Mouse (Mus musculus) limb, embryonic 13.5 days (tissue): Measurements from ENCODE around the gene Hpca. TPM values are rescaled to one million over a fixed set of nuclear protein-coding genes. Genes with fewer than 3 reads are reported as not detected.

Experiments used
- ATAC-seq: fragments of 200-750 bp; cut with Nextera tagmentation; 2 replicates; pipeline ENCODE4 v1.8.0; 2017; ENCODE audit warnings: low read depth, moderate number of reproducible peaks, moderate TSS enrichment; ENCODE audit not compliant: low FRiP score
- H3K27ac ChIP-seq: fragments of 300-500 bp; sonication (generic); 2 replicates; pipeline ENCODE4 v1.5.1; 2015; ENCODE audit warnings: inconsistent platforms, mild to moderate bottlenecking, moderate library complexity
- H3K27me3 ChIP-seq: fragments of 300-500 bp; sonication (generic); 2 replicates; pipeline ENCODE4 v1.6.1; 2015; ENCODE audit warnings: mild to moderate bottlenecking, inconsistent platforms
- H3K36me3 ChIP-seq: fragments of 300-500 bp; sonication (generic); 2 replicates; pipeline ENCODE4 v1.6.1; 2015; ENCODE audit warnings: inconsistent platforms, mild to moderate bottlenecking, moderate library complexity
- H3K4me1 ChIP-seq: fragments of 300-500 bp; sonication (generic); 2 replicates; pipeline ENCODE4 v1.6.1; 2015; ENCODE audit warnings: inconsistent platforms
- H3K4me2 ChIP-seq: fragments of 300-500 bp; sonication (generic); replicated peaks from 2 replicates; pipeline ENCODE4 v1.6.1; 2015; ENCODE audit warnings: inconsistent platforms, mild to moderate bottlenecking, moderate library complexity
- H3K4me3 ChIP-seq: fragments of 300-500 bp; sonication (generic); 2 replicates; pipeline ENCODE4 v1.5.1; 2015; ENCODE audit warnings: moderate library complexity, mild to moderate bottlenecking, inconsistent platforms
- H3K9ac ChIP-seq: fragments of 300-500 bp; sonication (generic); 2 replicates; pipeline ENCODE4 v1.6.1; 2015; ENCODE audit warnings: mild to moderate bottlenecking, inconsistent platforms
- H3K9me3 ChIP-seq: fragments of 300-500 bp; sonication (generic); 2 replicates; pipeline ENCODE4 v1.6.1; 2016; ENCODE audit warnings: inconsistent platforms
- WGBS: fragments of 180-500 bp; shearing (Covaris S2); methylation state at CpG from one replicate; pipeline ENCODE4 v1.1.7; 2015; 5-methylcytosine and 5-hydroxymethylcytosine counted together
- polyA plus RNA-seq: library from polyadenylated mRNA; unstranded; fragments of >200 nt; fragmentation: Nextera tagmentation; extraction: Ambion mirVana; gene quantifications from 2 replicates; pipeline ENCODE4 v1.2.1, GENCODE M21; 2015

Gene Hpca
- polyA plus RNA-seq: 1.2 and 1.3 TPM in 2 replicates

- peak within 1 kb of the TSS; percentile 54 for H3K9ac ChIP-seq
- WGBS: 1% methylated on average over 17 of the region's 17 CpGs
- H3K27ac ChIP-seq: no peak within 1 kb of the TSS
- H3K4me3 ChIP-seq: peak within 1 kb of the TSS; percentile 52
- H3K9me3 ChIP-seq: no peaks in the 10 kb centered on the region
- H3K4me2 ChIP-seq: peak within 1 kb of the TSS; percentile 94
- ATAC-seq: no peak
- H3K4me1 ChIP-seq: peaks cover 28% of the 10 kb centered on the region
- no peaks in the 10 kb centered on the region for H3K36me3 ChIP-seq
- H3K27me3 ChIP-seq: peaks cover 88% of the 10 kb centered on the region
Measured at GRCm38 (mm10) chr4:129121569-129122086, at the start of gene Hpca. Gene Hpca, minus strand, starts transcription at chr4:129122036.

GRCm38 (mm10) chr4:129161581-129162255, 39.9 kb upstream of the Hpca start:
- peaks cover 77% of the 10 kb centered on the region for H3K36me3 ChIP-seq
- no peaks in the 10 kb centered on the region for H3K4me1 ChIP-seq
- no peak overlapping the region for H3K4me2 ChIP-seq
- 88% methylated on average over 4 of the region's 4 CpGs for WGBS
- no peaks in the 10 kb centered on the region for H3K9me3 ChIP-seq
- no peak for ATAC-seq
- H3K9ac ChIP-seq: no peak overlapping the region
- no peak overlapping the region for H3K27ac ChIP-seq
- no peaks in the 10 kb centered on the region for H3K27me3 ChIP-seq
- H3K4me3 ChIP-seq: no peak overlapping the region

- Histone ChIP-seq H3K27ac (no peak overlapping the region), H3K27me3 (no peaks in the 10 kb centered on the region), H3K9me3 (no peaks in the 10 kb centered on the region), H3K9ac (no peak overlapping the region), H3K36me3 (peaks cover 76% of the 10 kb centered on the region), H3K4me2 (no peak overlapping the region), H3K4me1 (no peaks in the 10 kb centered on the region), H3K4me3 (no peak overlapping the region)
- no peak for ATAC-seq
- 98% methylated on average over 1 of the region's 1 CpGs for WGBS
Measured at GRCm38 (mm10) chr4:129161076-129161475, 39.2 kb upstream of the Hpca start.

GRCm38 (mm10) chr4:129158549-129158948, 36.7 kb upstream of the Hpca start:
- H3K9me3 ChIP-seq: no peaks in the 10 kb centered on the region
- peaks cover 79% of the 10 kb centered on the region for H3K36me3 ChIP-seq
- H3K4me2 ChIP-seq: no peak overlapping the region
- ATAC-seq: no peak
- no peaks in the 10 kb centered on the region for H3K27me3 ChIP-seq
- no peak overlapping the region for H3K27ac ChIP-seq
- H3K9ac ChIP-seq: no peak overlapping the region
- WGBS: 79% methylated on average over 3 of the region's 3 CpGs
- no peaks in the 10 kb centered on the region for H3K4me1 ChIP-seq
- H3K4me3 ChIP-seq: no peak overlapping the region

- H3K36me3 ChIP-seq: peaks cover 83% of the 10 kb centered on the region
- H3K4me2 ChIP-seq: no peak overlapping the region
- H3K27ac ChIP-seq: no peak overlapping the region
- H3K27me3 ChIP-seq: no peaks in the 10 kb centered on the region
- no peak for ATAC-seq
- no peaks in the 10 kb centered on the region for H3K9me3 ChIP-seq
- no peak overlapping the region for H3K9ac ChIP-seq
- no peaks in the 10 kb centered on the region for H3K4me1 ChIP-seq
- H3K4me3 ChIP-seq: no peak overlapping the region
- WGBS: 87% methylated on average over 5 of the region's 5 CpGs
Measured at GRCm38 (mm10) chr4:129157541-129157940, 35.7 kb upstream of the Hpca start.

GRCm38 (mm10) chr4:129151276-129151811, 29.5 kb upstream of the Hpca start:
- Histone ChIP-seq H3K9me3 (no peaks in the 10 kb centered on the region), H3K27me3 (no peaks in the 10 kb centered on the region), H3K4me1 (peaks cover 4% of the 10 kb centered on the region; the same call in 1 of the 2 replicates), H3K4me3 (no peak overlapping the region), H3K27ac (no peak overlapping the region), H3K4me2 (no peak overlapping the region), H3K9ac (no peak overlapping the region), H3K36me3 (peaks cover 79% of the 10 kb centered on the region)
- WGBS: 87% methylated on average over 4 of the region's 4 CpGs
- ATAC-seq: no peak

- H3K36me3 ChIP-seq: peaks cover 65% of the 10 kb centered on the region
- 76% methylated on average over 1 of the region's 1 CpGs for WGBS
- no peak overlapping the region for H3K9ac ChIP-seq
- no peak overlapping the region for H3K4me3 ChIP-seq
- H3K27ac ChIP-seq: no peak overlapping the region
- no peaks in the 10 kb centered on the region for H3K27me3 ChIP-seq
- no peaks in the 10 kb centered on the region for H3K9me3 ChIP-seq
- no peak overlapping the region for H3K4me2 ChIP-seq
- H3K4me1 ChIP-seq: peaks cover 16% of the 10 kb centered on the region
- no peak for ATAC-seq
Measured at GRCm38 (mm10) chr4:129149321-129149720, 27.5 kb upstream of the Hpca start.

GRCm38 (mm10) chr4:129147552-129148103, 25.8 kb upstream of the Hpca start:
- Histone ChIP-seq H3K27ac (no peak overlapping the region), H3K4me1 (peaks cover 26% of the 10 kb centered on the region), H3K9ac (no peak overlapping the region), H3K36me3 (peaks cover 63% of the 10 kb centered on the region), H3K9me3 (no peaks in the 10 kb centered on the region), H3K4me3 (no peak overlapping the region), H3K27me3 (no peaks in the 10 kb centered on the region), H3K4me2 (no peak overlapping the region)
- WGBS: 89% methylated on average over 13 of the region's 13 CpGs
- ATAC-seq: no peak

- Histone ChIP-seq H3K27me3 (no peaks in the 10 kb centered on the region), H3K4me2 (no peak overlapping the region), H3K9me3 (no peaks in the 10 kb centered on the region), H3K4me3 (no peak overlapping the region), H3K4me1 (peaks cover 34% of the 10 kb centered on the region), H3K36me3 (peaks cover 55% of the 10 kb centered on the region), H3K27ac (0 out of 2 replicates have a peak overlapping the region, but pooled peaks have one; percentile 3), H3K9ac (no peak overlapping the region)
- 51% methylated on average over 2 of the region's 2 CpGs for WGBS
- no peak for ATAC-seq
Measured at GRCm38 (mm10) chr4:129146392-129146791, 24.6 kb upstream of the Hpca start.

GRCm38 (mm10) chr4:129145943-129146342, 24.1 kb upstream of the Hpca start:
- Histone ChIP-seq H3K9ac (no peak overlapping the region), H3K4me3 (no peak overlapping the region), H3K27ac (no peak overlapping the region), H3K9me3 (no peaks in the 10 kb centered on the region), H3K36me3 (peaks cover 50% of the 10 kb centered on the region), H3K4me2 (no peak overlapping the region), H3K27me3 (no peaks in the 10 kb centered on the region), H3K4me1 (peaks cover 34% of the 10 kb centered on the region)
- 68% methylated on average over 4 of the region's 4 CpGs for WGBS
- ATAC-seq: no peak

GRCm38 (mm10) chr4:129145411-129145810, 23.6 kb upstream of the Hpca start:
- Histone ChIP-seq H3K9me3 (no peaks in the 10 kb centered on the region), H3K4me1 (peaks cover 34% of the 10 kb centered on the region), H3K27ac (peak overlapping the region; percentile 83), H3K9ac (no peak overlapping the region), H3K36me3 (peaks cover 46% of the 10 kb centered on the region), H3K4me2 (no peak overlapping the region), H3K27me3 (no peaks in the 10 kb centered on the region), H3K4me3 (no peak overlapping the region)
- WGBS: 67% methylated on average over 4 of the region's 4 CpGs
- ATAC-seq: no peak
